Mouse (Mus musculus): ENCODE measurements around the gene Zcchc17. TPM values are rescaled to one million over a fixed set of nuclear protein-coding genes. Genes with fewer than 3 reads are reported as not detected.

Zcchc17 gene
- polyA plus RNA-seq, 1 experiment from 2014 or later = 87.1 TPM

DNA sequence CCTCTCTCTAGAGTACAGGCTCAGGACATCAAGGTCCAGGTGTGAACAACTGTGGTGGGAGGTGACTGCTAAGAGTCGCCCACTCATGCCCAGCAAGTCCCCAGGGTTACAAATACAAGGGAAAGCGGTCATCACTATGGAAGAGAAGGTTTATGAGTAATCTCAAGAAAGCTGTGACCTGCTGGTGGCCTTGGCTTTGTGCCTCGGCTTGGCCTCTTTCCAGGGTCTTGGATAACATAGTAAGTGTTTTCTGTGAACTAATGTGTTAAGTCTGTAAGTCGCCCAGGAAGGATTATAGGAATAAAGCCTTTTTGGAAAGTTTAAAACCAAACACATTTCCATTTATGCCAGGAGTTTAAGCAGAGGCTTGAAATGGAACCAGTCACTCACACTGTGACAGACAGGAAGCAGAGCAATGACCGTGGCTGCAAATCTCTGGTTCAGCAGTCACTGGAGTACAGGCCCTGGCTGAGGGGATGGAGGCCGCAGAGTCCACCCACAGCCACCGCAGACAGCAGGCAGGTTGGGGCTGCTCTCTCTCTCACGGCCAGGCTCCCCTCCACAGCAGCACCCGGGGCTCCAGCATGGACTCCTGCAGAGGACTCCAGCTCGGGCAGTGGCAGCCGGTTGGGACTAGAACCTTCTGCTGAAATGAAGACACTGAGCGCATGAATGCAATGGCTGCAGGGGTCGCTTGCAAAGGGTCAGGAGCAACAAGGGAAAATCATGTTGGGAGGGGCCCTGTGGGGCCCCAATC lies 43.8 kb downstream of the Zcchc17 start:
- peaks cover 76% of the 10 kb centered on the region for H3K36me3 ChIP-seq
- H3K4me2 ChIP-seq (replicated peaks) = no peak overlapping the region
- H3K27me3 ChIP-seq = peaks cover 11% of the 10 kb centered on the region
- no peaks in the 10 kb centered on the region for H3K4me1 ChIP-seq
- no peak for ATAC-seq (ENCODE audit: low FRiP score, low read depth)
- H3K4me3 ChIP-seq = no peak overlapping the region
- 0 out of 2 replicates have a peak overlapping the region, but pooled peaks have one; percentile 17 for H3K27ac ChIP-seq
- H3K9ac ChIP-seq = 0 out of 2 replicates have a peak overlapping the region, but pooled peaks have one; percentile 13
- H3K9me3 ChIP-seq = no peaks in the 10 kb centered on the region
- 80% methylated on average over 13 of the region's 13 CpGs for WGBS

GRCm38 (mm10) chr4:130313552-130313951 lies 46.2 kb downstream of the Zcchc17 start:
- no peaks in the 10 kb centered on the region for H3K9me3 ChIP-seq
- H3K9ac ChIP-seq = no peak overlapping the region
- no peak overlapping the region for H3K27ac ChIP-seq
- no peak overlapping the region for H3K4me3 ChIP-seq
- ATAC-seq (ENCODE audit: low FRiP score, low read depth) = no peak
- 80% methylated on average over 4 of the region's 4 CpGs for WGBS
- H3K36me3 ChIP-seq = peaks cover 52% of the 10 kb centered on the region
- no peak overlapping the region for H3K4me2 ChIP-seq (replicated peaks)
- H3K4me1 ChIP-seq = peaks cover 6% of the 10 kb centered on the region
- peaks cover 35% of the 10 kb centered on the region for H3K27me3 ChIP-seq

- H3K4me2 ChIP-seq (replicated peaks) = no peak overlapping the region
- H3K9ac ChIP-seq = no peak overlapping the region
- WGBS = 84% methylated on average over 3 of the region's 3 CpGs
- ATAC-seq (ENCODE audit: low FRiP score, low read depth) = no peak
- peaks cover 45% of the 10 kb centered on the region for H3K27me3 ChIP-seq
- no peak overlapping the region for H3K4me3 ChIP-seq
- H3K27ac ChIP-seq = no peak overlapping the region
- H3K9me3 ChIP-seq = no peaks in the 10 kb centered on the region
- H3K36me3 ChIP-seq = peaks cover 43% of the 10 kb centered on the region
- peaks cover 15% of the 10 kb centered on the region for H3K4me1 ChIP-seq
Measured at GRCm38 (mm10) chr4:130312526-130312925, 47.2 kb downstream of the Zcchc17 start.

GRCm38 (mm10) chr4:130309254-130309653 lies 50.5 kb downstream of the Zcchc17 start:
- ATAC-seq (ENCODE audit: low FRiP score, low read depth) = no peak
- peak overlapping the region; percentile 57 for H3K4me3 ChIP-seq
- peaks cover 16% of the 10 kb centered on the region for H3K4me1 ChIP-seq
- no peak overlapping the region for H3K9ac ChIP-seq
- H3K4me2 ChIP-seq (replicated peaks) = peak overlapping the region; percentile 97
- H3K9me3 ChIP-seq = no peaks in the 10 kb centered on the region
- peaks cover 74% of the 10 kb centered on the region for H3K27me3 ChIP-seq
- H3K27ac ChIP-seq = no peak overlapping the region
- H3K36me3 ChIP-seq = peaks cover 19% of the 10 kb centered on the region
- 48% methylated on average over 8 of the region's 8 CpGs for WGBS

DNA sequence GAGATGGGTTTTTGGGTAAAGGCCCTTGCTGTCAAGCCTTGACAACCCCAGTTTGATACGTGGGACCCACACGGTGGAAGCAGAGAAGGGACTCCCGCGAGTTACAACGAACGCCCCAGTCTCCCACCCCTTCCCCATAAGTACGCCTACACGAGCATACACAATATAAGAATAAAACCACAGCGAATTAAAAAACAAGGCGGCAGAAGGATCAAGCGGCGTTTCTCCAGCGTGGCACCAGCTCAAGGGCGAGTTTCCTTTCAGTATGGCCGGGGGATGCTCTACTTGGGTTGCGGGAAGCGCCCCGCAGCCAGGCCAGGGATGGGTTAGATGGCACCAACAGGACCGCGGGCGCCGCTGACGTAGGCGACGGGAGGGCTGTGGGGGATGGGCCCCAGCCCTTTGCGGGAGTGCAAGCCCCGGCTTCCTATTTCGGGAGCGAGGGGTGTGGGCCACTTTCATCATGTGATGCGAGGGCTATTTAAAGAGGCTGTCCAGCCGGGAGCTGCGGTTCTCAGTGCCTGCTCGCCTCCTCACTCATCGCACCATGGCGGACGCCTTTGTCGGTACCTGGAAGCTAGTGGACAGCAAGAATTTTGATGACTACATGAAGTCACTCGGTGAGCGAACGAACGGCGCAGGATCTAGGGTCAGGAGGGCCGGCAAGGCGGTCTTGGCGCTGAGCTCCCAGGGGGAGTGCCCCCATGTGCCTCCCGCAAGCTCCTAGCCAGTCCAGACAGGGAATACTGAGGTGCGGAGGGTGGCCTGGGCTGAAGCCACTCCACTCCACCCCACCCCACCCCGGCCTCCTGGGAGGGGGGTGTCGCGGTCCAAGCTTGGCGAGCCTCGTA lies 51.3 kb downstream of the Zcchc17 start, which contains the start of the genes Fabp3 and Gm10570:
TSS of gene Fabp3 (plus strand) at position 365 of the 851 bp plus-strand sequence.
TSS of gene Gm10570 (minus strand) at position 444 of the 851 bp plus-strand sequence.
- no peak within 1 kb of the TSS for H3K27ac ChIP-seq
- under 1% methylated on average over 52 of the region's 52 CpGs for WGBS
- H3K4me2 ChIP-seq (replicated peaks) = peak within 1 kb of the TSS; percentile 97
- peak within 1 kb of the TSS; percentile 61 for H3K9ac ChIP-seq
- H3K4me3 ChIP-seq = peak within 1 kb of the TSS; percentile 57
- peaks cover 76% of the 10 kb centered on the region for H3K27me3 ChIP-seq
- peaks cover 16% of the 10 kb centered on the region for H3K4me1 ChIP-seq
- peak; percentile 33; the same call in 1 of the 2 replicates for ATAC-seq (ENCODE audit: low FRiP score, low read depth)
- H3K9me3 ChIP-seq = no peaks in the 10 kb centered on the region
- H3K36me3 ChIP-seq = peaks cover 11% of the 10 kb centered on the region

- under 1% methylated on average over 23 of the region's 23 CpGs for WGBS
- H3K9ac ChIP-seq = peak overlapping the region; percentile 61; the same call in 1 of the 2 replicates
Measured at GRCm38 (mm10) chr4:130307851-130308230, 51.9 kb downstream of the Zcchc17 start.

GRCm38 (mm10) chr4:130306796-130307630 lies 52.7 kb downstream of the Zcchc17 start:
- Histone ChIP-seq H3K4me1 (peaks cover 16% of the 10 kb centered on the region), H3K27ac (no peak overlapping the region), H3K9ac (no peak overlapping the region), H3K4me2 (replicated peaks) (peak overlapping the region; percentile 97), H3K27me3 (peaks cover 75% of the 10 kb centered on the region), H3K36me3 (no peaks in the 10 kb centered on the region), H3K9me3 (no peaks in the 10 kb centered on the region), H3K4me3 (peak overlapping the region; percentile 57; the same call in 1 of the 2 replicates)
- no peak for ATAC-seq (ENCODE audit: low FRiP score, low read depth)
- WGBS = 74% methylated on average over 10 of the region's 10 CpGs

More at GRCm38 (mm10) chr4:130307851-130308230, 51.9 kb downstream of the Zcchc17 start:
- Histone ChIP-seq H3K36me3 (peaks cover 5% of the 10 kb centered on the region; the same call in 1 of the 2 replicates), H3K27ac (no peak overlapping the region), H3K4me3 (peak overlapping the region; percentile 57), H3K27me3 (peaks cover 76% of the 10 kb centered on the region), H3K4me1 (peaks cover 16% of the 10 kb centered on the region), H3K9me3 (no peaks in the 10 kb centered on the region), H3K4me2 (replicated peaks) (peak overlapping the region; percentile 97)
- peak; percentile 46; the same call in 1 of the 2 replicates for ATAC-seq (ENCODE audit: low FRiP score, low read depth)

GRCm38 (mm10) chr4:130304746-130305145 lies 55.0 kb downstream of the Zcchc17 start:
- Histone ChIP-seq H3K4me3 (no peak overlapping the region), H3K9ac (no peak overlapping the region), H3K9me3 (no peaks in the 10 kb centered on the region), H3K27me3 (peaks cover 53% of the 10 kb centered on the region), H3K36me3 (no peaks in the 10 kb centered on the region), H3K27ac (no peak overlapping the region), H3K4me2 (replicated peaks) (no peak overlapping the region), H3K4me1 (peaks cover 16% of the 10 kb centered on the region)
- WGBS = 13% methylated on average over 3 of the region's 3 CpGs
- ATAC-seq (ENCODE audit: low FRiP score, low read depth) = no peak

- no peak overlapping the region for H3K4me2 ChIP-seq (replicated peaks)
- H3K4me1 ChIP-seq = no peaks in the 10 kb centered on the region
- no peak overlapping the region for H3K9ac ChIP-seq
- no peak overlapping the region for H3K27ac ChIP-seq
- WGBS = 62% methylated on average over 12 of the region's 12 CpGs
- no peak for ATAC-seq (ENCODE audit: low FRiP score, low read depth)
- no peaks in the 10 kb centered on the region for H3K36me3 ChIP-seq
- H3K27me3 ChIP-seq = peaks cover 29% of the 10 kb centered on the region
- H3K9me3 ChIP-seq = no peaks in the 10 kb centered on the region
- H3K4me3 ChIP-seq = no peak overlapping the region
Measured at GRCm38 (mm10) chr4:130302285-130302870, 57.4 kb downstream of the Zcchc17 start.

DNA sequence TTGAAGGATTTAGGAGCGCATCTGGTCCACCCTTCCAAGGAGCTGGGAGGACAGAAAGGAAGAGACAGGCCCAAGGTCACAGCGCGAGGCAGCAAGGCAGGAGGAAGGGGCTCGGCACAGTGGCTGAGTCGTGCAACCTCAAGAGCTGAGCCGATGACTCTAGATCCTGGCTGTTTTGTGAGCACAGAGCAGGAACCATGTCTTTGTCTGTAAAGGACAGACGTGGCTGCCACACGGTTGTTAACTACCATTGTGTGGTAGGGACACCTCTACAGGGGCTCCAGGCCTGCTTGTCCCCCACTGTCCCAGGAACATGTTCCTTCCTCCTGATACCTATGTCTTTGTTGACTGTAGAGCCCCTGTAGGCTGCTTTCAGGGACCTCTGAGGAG lies 60.1 kb downstream of the Zcchc17 start:
- Histone ChIP-seq H3K36me3 (no peaks in the 10 kb centered on the region), H3K4me1 (0 out of 2 replicates have a peak, but pooled peaks cover 4% of the 10 kb centered on the region), H3K9me3 (no peaks in the 10 kb centered on the region), H3K9ac (peak overlapping the region; percentile 13; the same call in 1 of the 2 replicates), H3K27ac (no peak overlapping the region), H3K27me3 (peaks cover 10% of the 10 kb centered on the region; the same call in 1 of the 2 replicates), H3K4me3 (no peak overlapping the region), H3K4me2 (replicated peaks) (no peak overlapping the region)
- 79% methylated on average over 8 of the region's 8 CpGs for WGBS
- ATAC-seq (ENCODE audit: low FRiP score, low read depth) = no peak

Measured in limb, embryonic 13.5 days (tissue).